8 mouse cellular contexts compared by ENCODE assay signal in the genomic region with DNA sequence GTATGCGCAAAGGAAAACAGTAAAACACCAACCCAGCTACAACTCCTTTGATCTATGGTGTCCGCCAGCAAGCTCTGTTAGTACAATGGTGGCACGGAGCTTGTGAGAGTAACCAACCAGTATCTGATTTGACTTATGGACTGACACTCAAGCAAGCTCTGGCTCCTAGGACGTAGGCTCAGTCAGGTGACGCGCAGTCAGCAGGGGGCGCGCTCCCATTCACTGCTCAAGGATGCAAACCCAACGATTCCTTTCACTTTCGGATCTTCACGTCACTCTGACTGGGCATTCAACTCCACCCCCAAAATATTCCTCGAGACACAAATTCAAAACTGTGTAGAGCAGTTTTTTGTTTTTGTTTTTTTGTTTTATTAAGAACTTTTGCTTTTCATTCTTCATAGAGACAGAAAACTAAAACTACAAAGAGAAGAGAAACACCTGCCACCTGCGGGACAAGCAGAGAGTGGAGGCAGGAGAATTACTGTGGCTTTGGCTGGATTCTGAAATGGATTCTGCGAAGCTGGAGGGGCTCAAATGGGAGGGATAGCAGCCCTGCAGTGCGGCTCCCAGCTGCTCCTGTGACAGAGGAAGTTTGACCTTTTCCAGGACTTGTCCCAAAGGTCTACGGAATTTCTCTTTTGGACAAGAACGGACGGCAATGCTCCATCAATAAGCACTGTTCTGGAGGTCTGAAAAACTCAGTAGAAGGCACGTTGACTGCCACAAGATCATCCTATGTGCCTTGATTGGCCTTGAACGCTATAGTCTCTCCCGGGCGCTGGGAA. TPM values are rescaled to one million over a fixed set of nuclear protein-coding genes. Genes with fewer than 3 reads are reported as not detected.
DNase-seq lines count a peak whose midpoint lies in the region; ATAC-seq lines count a peak whose summit lies in the region.

No protein-coding gene starts in this region.

- DNase-seq in 3T3-L1 (ENCODE audit: low read depth, low spot score) = peak; percentile 91
- DNase-seq in adrenal gland, postnatal 14 days = peak; percentile 89
- peak; percentile 85 for DNase-seq in embryonic facial prominence, embryonic 11.5 days (ENCODE audit: low spot score)
- peak; percentile 97 for DNase-seq in heart, adult 11 months
- DNase-seq in kidney, adult 11 months = peak; percentile 76
- peak; percentile 66 for DNase-seq in limb, embryonic 10.5 days (ENCODE audit: low spot score)
- DNase-seq in skeletal muscle tissue, adult 2 months (ENCODE audit: low read depth, low spot score) = peak; percentile 73

- no peak overlapping the region for H3K27ac ChIP-seq in embryonic facial prominence, embryonic 11.5 days (replicated peaks; ENCODE audit: low read depth, low read length)
- no peak overlapping the region for H3K27ac ChIP-seq in limb, embryonic 10.5 days
- no peak overlapping the region for H3K27ac ChIP-seq in midbrain, embryonic 12.5 days (replicated peaks)

- 0 out of 2 replicates have a peak overlapping the region, but pooled peaks have one; percentile 18 for H3K4me3 ChIP-seq in embryonic facial prominence, embryonic 11.5 days (ENCODE audit: low read depth, low read length)
- peak overlapping the region; percentile 37; the same call in 1 of the 2 replicates for H3K4me3 ChIP-seq in limb, embryonic 10.5 days
- H3K4me3 ChIP-seq in midbrain, embryonic 12.5 days = 0 out of 2 replicates have a peak overlapping the region, but pooled peaks have one; percentile 12

- WGBS in embryonic facial prominence, embryonic 11.5 days = 27% methylated on average over 22 of the region's 22 CpGs
- WGBS in limb, embryonic 10.5 days = 37% methylated on average over 22 of the region's 22 CpGs
- 36% methylated on average over 22 of the region's 22 CpGs for WGBS in midbrain, embryonic 12.5 days

- ATAC-seq in embryonic facial prominence, embryonic 11.5 days (replicated peaks; ENCODE audit: insufficient number of reproducible peaks, low FRiP score, low TSS enrichment, low read depth) = no peak
- peak; percentile 84 for ATAC-seq in midbrain, embryonic 12.5 days (ENCODE audit: low FRiP score, low read depth)

- no peaks in the 10 kb centered on the region for H3K27me3 ChIP-seq in embryonic facial prominence, embryonic 11.5 days (ENCODE audit: control insufficient read depth, insufficient read depth, low read length)
- H3K27me3 ChIP-seq in limb, embryonic 10.5 days (ENCODE audit: low read depth, poor library complexity, severe bottlenecking) = no peaks in the 10 kb centered on the region
- no peaks in the 10 kb centered on the region for H3K27me3 ChIP-seq in midbrain, embryonic 12.5 days

- H3K4me1 ChIP-seq in embryonic facial prominence, embryonic 11.5 days (ENCODE audit: control insufficient read depth, insufficient read depth, low read length) = no peaks in the 10 kb centered on the region
- H3K4me1 ChIP-seq in limb, embryonic 10.5 days = 0 out of 2 replicates have a peak, but pooled peaks cover 4% of the 10 kb centered on the region
- peaks cover 4% of the 10 kb centered on the region; the same call in 1 of the 2 replicates for H3K4me1 ChIP-seq in midbrain, embryonic 12.5 days

- H3K4me2 ChIP-seq in embryonic facial prominence, embryonic 11.5 days (ENCODE audit: low read depth, low read length) = peak overlapping the region; percentile 30
- peak overlapping the region; percentile 39 for H3K4me2 ChIP-seq in midbrain, embryonic 12.5 days (replicated peaks)

- H3K36me3 ChIP-seq in embryonic facial prominence, embryonic 11.5 days (replicated peaks; ENCODE audit: control insufficient read depth, insufficient read depth, low read depth, low read length) = no peaks in the 10 kb centered on the region
- H3K36me3 ChIP-seq in limb, embryonic 10.5 days = no peaks in the 10 kb centered on the region
- H3K36me3 ChIP-seq in midbrain, embryonic 12.5 days = no peaks in the 10 kb centered on the region

- no peaks in the 10 kb centered on the region for H3K9me3 ChIP-seq in embryonic facial prominence, embryonic 11.5 days (replicated peaks; ENCODE audit: control insufficient read depth, low read length)
- no peaks in the 10 kb centered on the region for H3K9me3 ChIP-seq in limb, embryonic 10.5 days (replicated peaks)
- no peaks in the 10 kb centered on the region for H3K9me3 ChIP-seq in midbrain, embryonic 12.5 days

- H3K9ac ChIP-seq in embryonic facial prominence, embryonic 11.5 days (replicated peaks; ENCODE audit: low read length) = no peak overlapping the region
- H3K9ac ChIP-seq in midbrain, embryonic 12.5 days (replicated peaks) = no peak overlapping the region

RNA-seq across cellular contexts. Expression of a gene that starts 7.7 kb away (rescaled TPM):
- total RNA-seq in adrenal gland, postnatal 14 days (2021) = not detected in 2 replicates
- not detected in 2 replicates for polyA plus RNA-seq in embryonic facial prominence, embryonic 11.5 days (2014; fragmentation: Nextera tagmentation; extraction: Ambion mirVana)
- not detected in 2 replicates for polyA plus RNA-seq in limb, embryonic 10.5 days (2016; fragmentation: Nextera tagmentation; extraction: Ambion mirVana)
- polyA plus RNA-seq in midbrain, embryonic 12.5 days (2016; fragmentation: Nextera tagmentation; extraction: Ambion mirVana) = not detected in 2 replicates

RNA-seq across cellular contexts. Expression of a gene that starts 21.2 kb away (rescaled TPM):
- total RNA-seq in adrenal gland, postnatal 14 days (2021) = not detected in 2 replicates
- polyA plus RNA-seq in embryonic facial prominence, embryonic 11.5 days (2014; fragmentation: Nextera tagmentation; extraction: Ambion mirVana) = not detected in 2 replicates
- not detected in 2 replicates for polyA plus RNA-seq in limb, embryonic 10.5 days (2016; fragmentation: Nextera tagmentation; extraction: Ambion mirVana)
- not detected in 2 replicates for polyA plus RNA-seq in midbrain, embryonic 12.5 days (2016; fragmentation: Nextera tagmentation; extraction: Ambion mirVana)

RNA-seq across cellular contexts. Expression of a gene that starts 27.8 kb away (rescaled TPM):
- total RNA-seq in adrenal gland, postnatal 14 days (2021) = not detected in 2 replicates
- not detected in 2 replicates for polyA plus RNA-seq in embryonic facial prominence, embryonic 11.5 days (2014; fragmentation: Nextera tagmentation; extraction: Ambion mirVana)
- not detected in 2 replicates for polyA plus RNA-seq in limb, embryonic 10.5 days (2016; fragmentation: Nextera tagmentation; extraction: Ambion mirVana)
- polyA plus RNA-seq in midbrain, embryonic 12.5 days (2016; fragmentation: Nextera tagmentation; extraction: Ambion mirVana) = not detected in 2 replicates

RNA-seq across cellular contexts. Expression of a gene that starts 41.8 kb away (rescaled TPM):
- total RNA-seq in adrenal gland, postnatal 14 days (2021) = not detected in 2 replicates
- polyA plus RNA-seq in embryonic facial prominence, embryonic 11.5 days (2014; fragmentation: Nextera tagmentation; extraction: Ambion mirVana) = not detected in 2 replicates
- polyA plus RNA-seq in limb, embryonic 10.5 days (2016; fragmentation: Nextera tagmentation; extraction: Ambion mirVana) = not detected in 2 replicates
- polyA plus RNA-seq in midbrain, embryonic 12.5 days (2016; fragmentation: Nextera tagmentation; extraction: Ambion mirVana) = not detected in 2 replicates

RNA-seq across cellular contexts. Expression of a gene that starts 52.8 kb away (rescaled TPM):
- total RNA-seq in adrenal gland, postnatal 14 days (2021) = not detected in 2 replicates
- polyA plus RNA-seq in embryonic facial prominence, embryonic 11.5 days (2014; fragmentation: Nextera tagmentation; extraction: Ambion mirVana) = not detected in 2 replicates
- not detected in 2 replicates for polyA plus RNA-seq in limb, embryonic 10.5 days (2016; fragmentation: Nextera tagmentation; extraction: Ambion mirVana)
- polyA plus RNA-seq in midbrain, embryonic 12.5 days (2016; fragmentation: Nextera tagmentation; extraction: Ambion mirVana) = not detected in 2 replicates
